In the genomic region with DNA sequence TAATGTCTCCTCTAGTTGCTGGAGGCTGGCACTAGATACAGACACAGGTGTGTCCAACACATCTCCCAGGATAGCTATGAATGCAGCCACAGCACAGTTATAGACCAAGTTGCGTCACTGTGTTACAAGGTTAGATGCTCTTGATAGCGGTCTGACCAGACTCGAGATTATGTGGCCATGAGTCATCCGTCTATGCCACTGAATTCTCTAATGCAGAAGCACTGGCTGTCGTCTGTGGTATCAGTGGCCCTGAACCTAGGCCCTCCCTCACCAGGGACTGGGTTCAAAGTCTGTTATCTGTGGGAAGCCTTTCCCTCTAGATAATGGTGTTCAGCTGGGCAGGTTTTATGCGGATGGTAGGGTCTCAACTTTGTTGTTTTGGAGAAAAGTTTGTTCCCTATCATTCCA, we compare ENCODE assay signal across 14 mouse cellular contexts. TPM values are rescaled to one million over a fixed set of nuclear protein-coding genes. Genes with fewer than 3 reads are reported as not detected.
DNase-seq lines count a peak whose midpoint lies in the region; ATAC-seq and TF ChIP-seq lines count a peak whose summit lies in the region.
"Had no signal": no experiment of that assay in that cellular context is flagged by ENCODE, and none has a peak within 500 bp of the region (broad histone marks: within the 10 kb centered on the region; RNA-seq: fewer than 3 reads in every experiment).

No protein-coding gene starts in this region.

- no peak overlapping the region for H3K4me2 ChIP-seq in liver, embryonic 15.5 days
- no peak overlapping the region for H3K4me2 ChIP-seq in hindbrain, postnatal 0 days (ENCODE audit: low read depth, low read length)
- H3K4me2 ChIP-seq: forebrain, embryonic 12.5 days had no signal

- H3K79me3 ChIP-seq in C2C12 (ENCODE audit: low read depth): no peaks in the 10 kb centered on the region

- no peak for DNase-seq in G1E (ENCODE audit: low spot score)
- peak; percentile 42 for DNase-seq in c-Kit-positive CD71-positive TER-119-positive erythroid progenitor cells, embryonic 14.5 days (ENCODE audit: low spot score)
- no peak for DNase-seq in hindbrain, postnatal 0 days (ENCODE audit: low spot score)
- no peak for DNase-seq in right cerebral cortex, postnatal 36 days (ENCODE audit: low spot score in 2 of 2)
- DNase-seq in layer of hippocampus, adult 2 months (ENCODE audit: low spot score in 2 of 2): no peak
- DNase-seq in cerebellum, postnatal 10 days: no peak
- DNase-seq: heart, postnatal 4 days; lung, postnatal 14 days had no signal

- H3K27me3 ChIP-seq in C2C12 (ENCODE audit: control insufficient read depth, insufficient read depth, insufficient read length) (no peaks in the 10 kb centered on the region), G1E (ENCODE audit: insufficient read depth, low read length) (peaks cover 7% of the 10 kb centered on the region; the same call in 1 of the 2 replicates)
- H3K27me3 ChIP-seq in liver, embryonic 15.5 days: no peaks in the 10 kb centered on the region
- no peaks in the 10 kb centered on the region for H3K27me3 ChIP-seq in hindbrain, postnatal 0 days (ENCODE audit: insufficient read depth, low read length)
- H3K27me3 ChIP-seq: forebrain, embryonic 12.5 days; Patski had no signal

- H3K27ac ChIP-seq in liver, embryonic 15.5 days (replicated peaks): 0 out of 2 replicates have a peak overlapping the region, but pooled peaks have one; percentile 38
- no peak overlapping the region for H3K27ac ChIP-seq in hindbrain, postnatal 0 days
- no peak overlapping the region for H3K27ac ChIP-seq in layer of hippocampus, adult 2 months
- H3K27ac ChIP-seq: forebrain, embryonic 12.5 days had no signal

- H3K79me2 ChIP-seq in C2C12 (ENCODE audit: control insufficient read depth, insufficient read depth): no peaks in the 10 kb centered on the region

- H3K9me3 ChIP-seq in G1E (replicated peaks): no peaks in the 10 kb centered on the region
- H3K9me3 ChIP-seq in liver, embryonic 15.5 days (replicated peaks): no peaks in the 10 kb centered on the region
- H3K9me3 ChIP-seq in hindbrain, postnatal 0 days (ENCODE audit: low read length): no peaks in the 10 kb centered on the region
- H3K9me3 ChIP-seq: forebrain, embryonic 12.5 days had no signal

- H3K4me3 ChIP-seq in C2C12 (ENCODE audit: insufficient read depth, poor library complexity, severe bottlenecking) (no peak overlapping the region), G1E (ENCODE audit: low read depth, low read length) (no peak overlapping the region)
- no peak overlapping the region for H3K4me3 ChIP-seq in liver, embryonic 15.5 days (replicated peaks)
- H3K4me3 ChIP-seq in hindbrain, postnatal 0 days (ENCODE audit: low read length): no peak overlapping the region
- H3K4me3 ChIP-seq in layer of hippocampus, adult 2 months: no peak overlapping the region
- H3K4me3 ChIP-seq: forebrain, embryonic 12.5 days had no signal

- H3K4me1 ChIP-seq in G1E (ENCODE audit: insufficient read depth, low read depth, low read length): peaks cover 40% of the 10 kb centered on the region
- H3K4me1 ChIP-seq in liver, embryonic 15.5 days (replicated peaks): peaks cover 42% of the 10 kb centered on the region
- no peaks in the 10 kb centered on the region for H3K4me1 ChIP-seq in hindbrain, postnatal 0 days (ENCODE audit: insufficient read depth, low read length)
- H3K4me1 ChIP-seq: forebrain, embryonic 12.5 days had no signal

- ATAC-seq in G1E (ENCODE audit: extremely low read depth, insufficient number of reproducible peaks, low FRiP score, poor library complexity, severe bottlenecking): peak; percentile 51
- ATAC-seq in liver, embryonic 15.5 days (ENCODE audit: insufficient read depth): peak; percentile 37
- no peak for ATAC-seq in hindbrain, postnatal 0 days
- ATAC-seq: midbrain, embryonic 16.5 days; Patski had no signal

- peaks cover 12% of the 10 kb centered on the region for H3K36me3 ChIP-seq in C2C12 (ENCODE audit: control insufficient read depth, insufficient read depth)
- peaks cover 24% of the 10 kb centered on the region for H3K36me3 ChIP-seq in G1E (replicated peaks)
- H3K36me3 ChIP-seq in liver, embryonic 15.5 days (replicated peaks): peaks cover 2% of the 10 kb centered on the region
- H3K36me3 ChIP-seq in hindbrain, postnatal 0 days (ENCODE audit: insufficient read depth, low read length): no peaks in the 10 kb centered on the region

- no peak overlapping the region for H3K9ac ChIP-seq in liver, embryonic 15.5 days
- no peak overlapping the region for H3K9ac ChIP-seq in hindbrain, postnatal 0 days (replicated peaks; ENCODE audit: low read length)
- H3K9ac ChIP-seq: forebrain, embryonic 12.5 days had no signal

- TF ChIP-seq CTCF in C2C12 (IDR thresholded peaks at IDR 0.05; ENCODE audit: control insufficient read depth, insufficient read depth, insufficient read length): no peak
- TF ChIP-seq CTCF in G1E (IDR thresholded peaks at IDR 0.05; ENCODE audit: low read depth, low read length): no peak
- TF ChIP-seq CTCF in hindbrain, postnatal 0 days (IDR thresholded peaks at IDR 0.05; ENCODE audit: low read depth): no peak
- TF ChIP-seq CTCF in layer of hippocampus, adult 2 months (conservative IDR thresholded peaks at IDR 0.05): no peak

- no peak overlapping the region for H3ac ChIP-seq in C2C12 (ENCODE audit: control insufficient read depth, insufficient read length, low read depth)

- 22% methylated on average over 6 of the region's 6 CpGs for WGBS in liver, embryonic 15.5 days (ENCODE audit: insufficient replicate concordance)
- 92% methylated on average over 6 of the region's 6 CpGs for WGBS in hindbrain, postnatal 0 days

TF ChIP-seq in C2C12, 6 proteins besides CTCF, POLR2A, EP300 and RAD21:
- TF ChIP-seq USF1 (IDR thresholded peaks at IDR 0.05; ENCODE audit: low read depth): no peak
- peak; percentile 60 for TF ChIP-seq CEBPB (IDR thresholded peaks at IDR 0.05; ENCODE audit: low read depth)

RNA-seq across cellular contexts. Expression of a gene that starts 4.4 kb away (rescaled TPM):
- polyA plus RNA-seq in C2C12 (2012; fragmentation: generic; extraction: Trizol) (1.5 TPM), G1E (2012) (not detected in 2 replicates)
- total RNA-seq in G1E (2014; fragmentation: Nextera tagmentation) (not detected in 2 replicates), G1E (2017) (0.41 and 0.49 TPM in 2 replicates)
- 0.88 and 1.0 TPM in 2 replicates for polyA plus RNA-seq in liver, embryonic 15.5 days (2015; fragmentation: Nextera tagmentation; extraction: Ambion mirVana)
- total RNA-seq in hindbrain, postnatal 0 days (2014; rRNA removed): 0.31 TPM in 1 of 2 replicates, not detected in the other
- 2.0 and 2.3 TPM in 2 replicates for polyA plus RNA-seq in hindbrain, postnatal 0 days (2015; fragmentation: Nextera tagmentation; extraction: Ambion mirVana)
- not detected for total RNA-seq in layer of hippocampus, adult 2 months (2021)
- total RNA-seq: heart, postnatal 4 days; left cerebral cortex, postnatal 14 days had no signal

RNA-seq across cellular contexts. Expression of a gene that starts 28.8 kb away (rescaled TPM):
- polyA plus RNA-seq in C2C12 (2012; fragmentation: generic; extraction: Trizol) (16.1 TPM), G1E (2012) (17.0 and 22.0 TPM in 2 replicates)
- total RNA-seq in G1E (2014; fragmentation: Nextera tagmentation) (47.5 and 51.8 TPM in 2 replicates), G1E (2017) (30.8 and 36.8 TPM in 2 replicates)
- polyA plus RNA-seq in liver, embryonic 15.5 days (2015; fragmentation: Nextera tagmentation; extraction: Ambion mirVana): 6.3 and 7.6 TPM in 2 replicates
- total RNA-seq in hindbrain, postnatal 0 days (2014; rRNA removed): 28.1 and 35.9 TPM in 2 replicates
- 15.1 and 15.4 TPM in 2 replicates for polyA plus RNA-seq in hindbrain, postnatal 0 days (2015; fragmentation: Nextera tagmentation; extraction: Ambion mirVana)
- total RNA-seq in layer of hippocampus, adult 2 months (2021): 10 to 100 TPM; 39.6 to 44.0 TPM

RNA-seq across cellular contexts. Expression of a gene that starts 45.3 kb away (rescaled TPM):
- 90.4 TPM for polyA plus RNA-seq in C2C12 (2012; fragmentation: generic; extraction: Trizol)
- total RNA-seq in G1E (2014; fragmentation: Nextera tagmentation): 134 and 135 TPM in 2 replicates
- 111 and 117 TPM in 2 replicates for total RNA-seq in G1E (2017)
- 413 and 470 TPM in 2 replicates for polyA plus RNA-seq in G1E (2012)
- 75.6 and 81.1 TPM in 2 replicates for polyA plus RNA-seq in liver, embryonic 15.5 days (2015; fragmentation: Nextera tagmentation; extraction: Ambion mirVana)
- total RNA-seq in hindbrain, postnatal 0 days (2014; rRNA removed): 41.2 and 42.6 TPM in 2 replicates
- 51.2 and 52.1 TPM in 2 replicates for polyA plus RNA-seq in hindbrain, postnatal 0 days (2015; fragmentation: Nextera tagmentation; extraction: Ambion mirVana)
- 10 to 100 TPM; 70.7 to 70.9 TPM for total RNA-seq in layer of hippocampus, adult 2 months (2021)

RNA-seq across cellular contexts. Expression of a gene that starts 55.9 kb away (rescaled TPM):
- polyA plus RNA-seq in C2C12 (2012; fragmentation: generic; extraction: Trizol): 0.84 TPM
- not detected in 2 replicates for total RNA-seq in G1E (2014; fragmentation: Nextera tagmentation)
- 0.16 and 0.23 TPM in 2 replicates for total RNA-seq in G1E (2017)
- polyA plus RNA-seq in G1E (2012): not detected in 2 replicates
- polyA plus RNA-seq in liver, embryonic 15.5 days (2015; fragmentation: Nextera tagmentation; extraction: Ambion mirVana): 0.18 and 0.31 TPM in 2 replicates
- 0.93 and 1.3 TPM in 2 replicates for total RNA-seq in hindbrain, postnatal 0 days (2014; rRNA removed)
- 0.61 and 0.63 TPM in 2 replicates for polyA plus RNA-seq in hindbrain, postnatal 0 days (2015; fragmentation: Nextera tagmentation; extraction: Ambion mirVana)
- 1 to 10 TPM; 1.6 to 2.5 TPM for total RNA-seq in layer of hippocampus, adult 2 months (2021)
